Mouse (Mus musculus) megakaryocyte, embryonic 14.5 days (primary cell): ENCODE results near the gene Nrcam. TPM values are rescaled to one million over a fixed set of nuclear protein-coding genes. Genes with fewer than 3 reads are reported as not detected.

ENCODE experiments used
- H3K27me3 ChIP-seq: replicated peaks from 2 replicates; pipeline ENCODE3; 2012; ENCODE audit warnings: inconsistent platforms
- H3K36me3 ChIP-seq: replicated peaks from 2 replicates; pipeline ENCODE3; 2012; ENCODE audit warnings: low read length, inconsistent platforms, mixed read lengths
- H3K4me1 ChIP-seq: 2 replicates; pipeline ENCODE4 v1.6.1; 2012; ENCODE audit warnings: inconsistent platforms
- H3K4me3 ChIP-seq: replicated peaks from 2 replicates; pipeline ENCODE3; 2012; ENCODE audit warnings: moderate library complexity, mild to moderate bottlenecking, inconsistent platforms
- H3K9me3 ChIP-seq: 2 replicates; pipeline ENCODE4 v1.6.1; 2012; ENCODE audit warnings: inconsistent platforms
- FLI1 ChIP-seq: IDR thresholded peaks from 2 replicates; pipeline ENCODE4 v1.6.1; 2012; ENCODE audit warnings: low read length, inconsistent platforms, mixed read lengths
- GATA1 ChIP-seq: IDR thresholded peaks from 3 replicates; pipeline ENCODE4 v1.6.1; 2012; ENCODE audit warnings: mixed read lengths, low read length, inconsistent platforms, borderline replicate concordance
- polyA plus RNA-seq: library from polyadenylated mRNA; stranded (reverse); fragments of >175 nt; gene quantifications from 2 replicates; pipeline ENCODE4 v1.2.3, GENCODE M21; 2012; ENCODE audit warnings: low replicate concordance; ENCODE audit not compliant: insufficient read depth

Nrcam gene
- polyA plus RNA-seq, 1 experiment, result 0.31 TPM

DNA sequence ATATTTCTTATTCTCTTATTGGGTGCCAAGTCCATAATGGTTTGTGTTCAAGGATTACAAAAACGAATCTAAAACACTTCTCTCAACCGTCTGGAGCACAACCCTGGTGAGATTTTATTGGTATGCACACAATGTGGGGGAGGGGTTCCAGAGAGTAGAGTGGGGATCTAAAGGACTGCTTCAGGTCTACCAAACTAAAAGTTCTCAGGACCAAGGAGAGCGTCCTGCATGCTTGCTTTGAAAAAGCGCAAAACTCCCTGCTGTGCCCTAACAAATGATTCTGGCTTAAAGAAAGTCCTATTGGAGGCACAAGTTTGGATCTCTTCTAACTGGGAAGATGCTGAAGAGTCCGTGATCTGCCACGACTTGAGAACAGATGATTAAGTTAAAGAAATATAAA is 96.4 kb downstream of the Nrcam start:
- Histone ChIP-seq H3K9me3 (no peaks in the 10 kb centered on the region), H3K27me3 (no peaks in the 10 kb centered on the region), H3K4me1 (no peaks in the 10 kb centered on the region), H3K4me3 (no peak overlapping the region), H3K36me3 (no peaks in the 10 kb centered on the region)
- TF ChIP-seq GATA1, result no peak
- no peak for TF ChIP-seq FLI1

GRCm38 (mm10) chr12:44430335-44430734 is 101.7 kb downstream of the Nrcam start:
- Histone ChIP-seq H3K4me3 (no peak overlapping the region), H3K36me3 (no peaks in the 10 kb centered on the region), H3K4me1 (no peaks in the 10 kb centered on the region), H3K27me3 (no peaks in the 10 kb centered on the region), H3K9me3 (no peaks in the 10 kb centered on the region; the same call in 1 of the 2 replicates)
- TF ChIP-seq FLI1, result no peak

DNA sequence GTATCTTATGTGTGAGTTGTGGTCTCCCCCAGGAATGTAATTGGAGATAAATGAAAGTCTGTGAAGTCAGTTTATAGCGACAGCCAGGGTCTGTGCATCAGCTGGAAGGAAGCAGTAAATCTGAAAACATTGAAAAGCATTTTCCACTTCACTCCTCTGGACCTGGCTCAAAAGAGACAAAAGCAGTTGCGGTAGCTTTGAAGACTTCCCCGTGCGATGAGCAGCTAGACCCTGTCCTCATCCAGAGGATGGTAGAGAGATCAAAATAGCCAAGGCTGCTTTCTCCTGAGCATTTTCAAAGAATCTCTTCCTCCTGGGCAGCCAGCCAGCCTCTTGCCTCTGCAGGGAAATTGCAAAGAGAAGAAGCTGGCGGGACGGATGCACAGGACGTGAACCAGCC is 102.3 kb downstream of the Nrcam start:
- no peaks in the 10 kb centered on the region for H3K4me1 ChIP-seq
- H3K4me3 ChIP-seq, result no peak overlapping the region
- TF ChIP-seq FLI1 (no peak), GATA1 (no peak)
- no peaks in the 10 kb centered on the region for H3K36me3 ChIP-seq
- H3K27me3 ChIP-seq, result no peaks in the 10 kb centered on the region
- H3K9me3 ChIP-seq, result no peaks in the 10 kb centered on the region; the same call in 1 of the 2 replicates

- TF ChIP-seq GATA1 (no peak), FLI1 (no peak)
- Histone ChIP-seq H3K4me1 (no peaks in the 10 kb centered on the region), H3K36me3 (no peaks in the 10 kb centered on the region), H3K27me3 (no peaks in the 10 kb centered on the region), H3K9me3 (no peaks in the 10 kb centered on the region; the same call in 1 of the 2 replicates), H3K4me3 (no peak overlapping the region)
Measured at GRCm38 (mm10) chr12:44432727-44433126, 104.0 kb downstream of the Nrcam start.

DNA sequence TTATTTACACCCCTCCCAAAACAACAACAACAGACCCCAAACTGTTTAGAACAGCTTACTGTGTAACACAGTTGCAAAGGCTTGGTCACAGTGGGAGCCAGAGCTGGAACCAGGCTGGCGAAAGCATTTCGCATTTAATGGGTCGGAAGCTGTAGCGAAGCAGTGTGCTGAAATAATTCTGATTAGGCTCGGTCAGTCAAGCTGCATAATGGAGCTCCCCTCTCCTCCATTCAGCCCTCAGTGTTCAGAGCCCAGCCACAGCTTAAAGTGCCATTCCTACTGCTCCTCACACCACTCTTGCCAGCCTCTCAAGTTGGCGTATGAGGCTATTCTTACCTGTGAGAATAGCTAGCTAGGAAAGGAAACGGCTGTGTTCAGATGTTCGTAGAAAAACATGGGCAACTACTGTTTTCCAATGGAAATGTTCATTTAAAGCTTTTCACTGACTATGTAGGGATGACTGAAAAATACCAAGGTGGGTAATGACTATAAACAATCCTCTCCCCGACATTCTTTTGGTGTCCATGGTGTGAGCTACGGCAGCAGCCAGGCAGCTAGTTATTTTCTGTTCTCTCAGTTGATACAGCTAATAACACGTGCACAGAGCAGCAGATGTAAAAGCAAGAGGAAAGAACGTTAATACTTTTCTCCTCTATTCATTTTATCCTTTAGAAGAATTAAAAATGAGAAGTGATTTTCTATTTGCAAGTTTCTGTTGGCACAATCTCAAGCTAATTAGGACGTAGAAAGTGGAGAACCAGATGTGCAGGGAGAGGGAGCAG is 108.6 kb downstream of the Nrcam start:
- Histone ChIP-seq H3K4me1 (peaks cover 15% of the 10 kb centered on the region), H3K36me3 (no peaks in the 10 kb centered on the region), H3K9me3 (no peaks in the 10 kb centered on the region; the same call in 1 of the 2 replicates), H3K27me3 (no peaks in the 10 kb centered on the region), H3K4me3 (no peak overlapping the region)
- TF ChIP-seq FLI1 (no peak), GATA1 (no peak)

GRCm38 (mm10) chr12:44438884-44439283 is 110.2 kb downstream of the Nrcam start:
- peaks cover 15% of the 10 kb centered on the region for H3K4me1 ChIP-seq
- no peak for TF ChIP-seq FLI1
- no peak for TF ChIP-seq GATA1
- peak overlapping the region; percentile 71 for H3K4me3 ChIP-seq
- H3K9me3 ChIP-seq, result peaks cover 7% of the 10 kb centered on the region
- no peaks in the 10 kb centered on the region for H3K27me3 ChIP-seq
- no peaks in the 10 kb centered on the region for H3K36me3 ChIP-seq

DNA sequence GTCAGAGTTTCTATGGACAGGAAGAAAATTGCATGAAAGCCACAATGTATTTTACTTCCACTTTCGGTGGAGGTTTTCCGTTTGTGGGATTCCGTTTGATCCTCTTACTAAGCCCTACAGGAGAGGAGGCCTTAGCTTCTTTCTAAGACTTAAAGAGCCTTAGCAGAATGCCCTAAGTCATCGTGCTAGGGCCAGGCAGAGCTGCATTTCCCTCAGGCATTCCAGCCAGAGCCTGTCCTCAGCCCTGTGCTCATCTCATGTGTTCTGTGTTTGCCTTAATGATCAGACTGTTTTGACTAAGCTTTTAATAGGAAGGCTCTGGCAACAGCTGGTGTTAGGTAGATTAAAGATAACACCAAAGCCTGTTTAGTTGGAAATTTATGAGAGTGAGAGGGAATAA is 111.5 kb downstream of the Nrcam start:
- no peak for TF ChIP-seq FLI1
- no peak for TF ChIP-seq GATA1
- Histone ChIP-seq H3K9me3 (peaks cover 7% of the 10 kb centered on the region), H3K4me3 (peak overlapping the region; percentile 77), H3K4me1 (peaks cover 15% of the 10 kb centered on the region), H3K36me3 (no peaks in the 10 kb centered on the region), H3K27me3 (no peaks in the 10 kb centered on the region)

GRCm38 (mm10) chr12:44450930-44451329 is 122.2 kb downstream of the Nrcam start:
- Histone ChIP-seq H3K27me3 (no peaks in the 10 kb centered on the region), H3K36me3 (no peaks in the 10 kb centered on the region), H3K4me1 (peaks cover 5% of the 10 kb centered on the region; the same call in 1 of the 2 replicates)

GRCm38 (mm10) chr12:44451742-44452141 is 123.1 kb downstream of the Nrcam start:
- TF ChIP-seq GATA1 (no peak), FLI1 (no peak)
- Histone ChIP-seq H3K4me3 (no peak overlapping the region), H3K9me3 (no peaks in the 10 kb centered on the region), H3K36me3 (no peaks in the 10 kb centered on the region), H3K4me1 (peaks cover 5% of the 10 kb centered on the region; the same call in 1 of the 2 replicates), H3K27me3 (no peaks in the 10 kb centered on the region)

More at GRCm38 (mm10) chr12:44450930-44451329, 122.2 kb downstream of the Nrcam start:
- no peak for TF ChIP-seq GATA1
- no peak for TF ChIP-seq FLI1
- Histone ChIP-seq H3K4me3 (no peak overlapping the region), H3K9me3 (no peaks in the 10 kb centered on the region)

- Histone ChIP-seq H3K27me3 (no peaks in the 10 kb centered on the region), H3K4me1 (no peaks in the 10 kb centered on the region), H3K4me3 (no peak overlapping the region), H3K9me3 (no peaks in the 10 kb centered on the region), H3K36me3 (no peaks in the 10 kb centered on the region)
- TF ChIP-seq GATA1 (no peak), FLI1 (no peak)
Measured at GRCm38 (mm10) chr12:44453791-44454190, 125.1 kb downstream of the Nrcam start.

DNA sequence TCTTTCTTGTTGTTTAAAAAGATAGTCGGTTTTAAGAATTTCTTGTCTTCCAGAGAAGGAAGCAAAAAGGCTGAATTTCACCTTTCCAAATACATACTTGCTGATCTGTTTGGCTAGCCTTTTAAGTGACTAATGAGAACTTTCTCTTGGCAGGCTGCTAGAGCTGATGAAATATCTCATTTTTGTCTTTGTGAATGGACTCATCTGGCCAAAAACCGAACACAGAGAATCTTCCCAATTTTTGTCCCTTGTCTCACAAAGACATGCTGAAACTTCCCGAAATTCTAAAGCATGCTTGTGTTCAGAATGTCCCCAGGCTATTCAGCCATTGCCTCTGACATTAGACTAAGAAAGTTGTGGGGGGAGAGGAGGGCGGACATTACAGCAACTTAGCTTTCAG is 129.3 kb downstream of the Nrcam start:
- Histone ChIP-seq H3K27me3 (no peaks in the 10 kb centered on the region), H3K9me3 (no peaks in the 10 kb centered on the region), H3K4me1 (no peaks in the 10 kb centered on the region), H3K4me3 (no peak overlapping the region), H3K36me3 (no peaks in the 10 kb centered on the region)
- TF ChIP-seq FLI1 (no peak), GATA1 (no peak)
